Mouse (Mus musculus) inflammation-experienced regulatory T-cells, adult 6 months (primary cell): ENCODE results near the gene Hpn. TPM values are rescaled to one million over a fixed set of nuclear protein-coding genes. Genes with fewer than 3 reads are reported as not detected.

Experiments
- ATAC-seq: one replicate; pipeline ENCODE4 v1.8.0; 2017
- polyA plus RNA-seq, 3 experiments: library from polyadenylated mRNA; unstranded; fragments of 100-300 nt; shearing (Covaris generic); gene quantifications; one replicate each; pipeline ENCODE4 v1.2.1; 2017

Hpn gene
- polyA plus RNA-seq, 3 experiments from 2014 or later, result 3.1 to 11.0 (median 8.1) TPM

DNA sequence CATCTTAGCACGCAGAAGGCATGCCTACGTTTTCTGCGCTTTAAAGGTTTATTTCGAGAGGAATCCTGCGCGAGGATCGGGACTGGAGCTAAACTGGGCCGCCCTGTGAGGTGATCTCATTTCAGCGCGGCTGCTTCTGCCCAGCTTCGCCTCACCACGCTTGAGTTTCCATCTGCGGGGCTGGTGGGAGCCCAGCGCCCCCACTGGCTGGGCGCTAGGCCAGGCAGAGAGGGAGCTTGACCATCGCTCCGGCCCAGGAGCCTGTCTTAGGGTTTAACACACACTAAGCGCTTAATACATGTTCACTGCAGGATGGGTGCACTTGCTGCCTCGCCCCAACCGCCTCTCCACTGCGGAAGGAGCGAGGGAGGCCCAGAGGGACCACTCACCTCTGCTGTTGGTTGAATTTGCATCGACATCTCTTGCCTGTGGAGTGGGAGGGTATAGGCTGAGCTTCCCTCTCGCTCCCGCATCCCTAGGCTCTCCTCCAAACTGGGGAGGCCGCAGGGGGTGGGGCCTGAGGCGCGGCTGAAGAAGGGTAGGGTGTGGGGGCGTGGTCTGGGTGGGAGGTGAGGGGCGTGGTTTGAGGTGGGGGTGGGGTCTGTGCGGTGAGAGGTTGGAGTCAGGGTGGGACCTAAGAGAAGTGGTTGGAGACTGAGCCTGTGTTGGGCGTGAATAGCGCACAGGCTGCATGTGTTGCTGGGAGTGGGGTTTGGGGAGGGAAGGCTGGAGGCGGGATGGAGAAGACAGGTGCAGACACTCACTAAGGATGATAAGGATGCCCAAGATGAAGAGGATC lies 62.3 kb downstream of the Hpn start:
- ATAC-seq, result peak; percentile 9

DNA sequence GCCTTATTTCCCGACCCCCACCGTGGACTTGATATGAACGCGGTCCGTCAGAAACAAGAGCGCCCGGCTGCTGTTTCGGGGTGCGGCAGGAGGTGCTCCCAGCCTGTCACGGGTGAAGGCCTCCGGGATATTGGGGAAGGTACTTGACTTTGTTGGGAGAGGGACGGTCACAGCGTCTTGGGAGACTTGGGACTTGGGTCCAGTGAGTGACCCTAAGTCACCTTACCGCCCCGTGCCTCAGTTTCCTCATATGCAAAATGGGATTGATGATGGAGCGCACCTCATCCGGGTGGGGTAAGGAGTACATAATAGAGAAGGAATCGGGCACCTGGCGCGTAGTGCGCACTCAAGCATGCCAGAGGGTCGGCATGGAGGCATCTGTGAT lies 62.8 kb downstream of the Hpn start:
- no peak for ATAC-seq

DNA sequence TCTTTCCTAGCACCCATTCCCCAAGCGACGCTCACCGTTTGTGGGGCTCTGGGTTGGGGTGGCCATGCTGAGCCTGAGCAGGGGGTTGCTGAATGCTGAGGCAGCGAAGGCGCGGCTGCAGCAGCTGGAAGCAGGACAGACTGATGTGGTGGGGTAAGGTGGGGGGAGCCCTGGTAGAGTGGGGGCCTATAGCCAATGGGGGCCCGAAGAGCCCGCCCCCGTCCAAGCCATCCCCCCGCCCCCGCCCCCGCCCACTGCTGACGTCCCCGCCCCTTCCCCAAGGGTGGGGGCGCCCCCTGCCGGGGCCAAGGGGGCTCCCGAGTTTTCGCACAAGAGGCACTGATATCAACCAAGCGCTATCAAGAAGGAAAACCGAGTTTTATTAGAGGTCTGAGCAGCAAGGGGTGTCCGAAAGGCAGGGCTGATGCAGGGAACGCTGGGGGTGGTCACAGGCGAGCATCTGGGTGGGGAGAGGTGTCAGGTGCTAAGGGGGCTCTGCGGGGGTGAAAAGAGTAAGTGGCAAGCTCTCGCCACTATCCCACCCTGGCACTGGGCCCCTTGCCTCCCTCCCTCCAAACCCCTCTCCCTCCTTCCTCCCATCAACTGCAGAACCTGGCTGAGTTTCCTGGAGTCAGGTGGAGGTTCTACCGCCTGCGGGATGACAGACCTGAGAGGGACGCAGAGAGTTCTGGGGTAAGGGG lies 63.6 kb downstream of the Hpn start, which contains the start of gene Fxyd7:
TSS of gene Fxyd7 (minus strand) at position 147 of the 701 bp plus-strand sequence.
- no peak for ATAC-seq

DNA sequence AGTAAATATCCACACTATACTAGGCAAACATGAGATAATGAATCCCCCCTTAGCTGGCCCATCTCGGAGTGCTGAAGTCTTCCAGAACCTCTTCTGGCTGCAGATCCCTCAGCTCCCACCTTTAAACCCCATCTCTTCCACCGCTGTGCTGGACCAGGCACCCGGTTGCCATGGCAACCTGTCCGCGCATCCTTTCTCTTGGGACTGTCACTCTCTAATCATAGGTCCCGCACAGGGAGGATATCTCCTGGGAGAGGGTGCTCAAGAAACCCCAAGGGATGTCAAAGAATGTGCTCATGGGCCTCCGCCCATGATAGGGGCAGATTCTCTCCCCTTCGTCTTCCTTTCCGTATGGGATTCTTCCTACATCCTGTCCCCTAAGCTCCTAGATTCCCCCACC lies 64.2 kb downstream of the Hpn start:
- ATAC-seq, result no peak

DNA sequence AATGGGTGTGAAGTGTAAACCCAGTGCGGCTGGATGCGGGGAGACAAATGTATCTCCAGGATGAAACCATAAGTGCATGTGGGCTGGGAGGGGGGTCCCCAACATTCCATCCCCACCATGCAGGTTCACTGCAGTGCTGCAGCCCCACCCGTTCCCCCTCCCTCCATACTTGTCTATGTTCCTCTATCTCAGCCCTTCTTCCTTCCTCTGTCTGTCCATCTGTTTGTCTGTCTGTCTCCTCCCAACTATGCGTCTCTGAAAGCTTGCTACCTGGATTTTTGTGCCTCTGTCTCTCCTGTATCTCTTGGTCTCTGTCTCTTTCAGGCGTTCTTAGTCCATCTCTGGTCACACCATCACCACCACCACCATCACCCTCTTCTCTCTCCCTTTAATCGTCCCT lies 64.6 kb downstream of the Hpn start:
- no peak for ATAC-seq

DNA sequence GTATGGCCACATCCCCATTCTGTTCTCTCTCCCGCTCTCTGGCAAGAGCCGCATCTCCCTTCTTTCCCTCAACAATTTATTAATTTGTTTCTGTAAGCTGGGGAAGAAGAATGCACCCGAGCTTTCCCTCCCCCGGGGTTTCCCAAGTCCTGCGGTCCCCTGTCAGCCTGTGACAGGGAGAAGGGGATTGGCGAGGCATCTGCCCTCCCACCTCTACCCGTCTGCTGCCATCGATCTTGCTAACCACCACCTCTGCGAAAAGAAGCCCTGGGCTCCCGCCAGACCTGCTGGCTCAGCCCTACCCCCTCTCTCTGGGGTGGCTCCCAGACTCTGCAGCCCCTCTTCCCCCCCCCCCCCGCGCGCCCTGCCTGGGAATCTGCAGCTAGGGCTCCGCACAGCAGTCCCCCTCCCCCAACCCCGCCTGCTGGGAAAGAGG lies 65.2 kb downstream of the Hpn start:
- peak; percentile 32 for ATAC-seq

DNA sequence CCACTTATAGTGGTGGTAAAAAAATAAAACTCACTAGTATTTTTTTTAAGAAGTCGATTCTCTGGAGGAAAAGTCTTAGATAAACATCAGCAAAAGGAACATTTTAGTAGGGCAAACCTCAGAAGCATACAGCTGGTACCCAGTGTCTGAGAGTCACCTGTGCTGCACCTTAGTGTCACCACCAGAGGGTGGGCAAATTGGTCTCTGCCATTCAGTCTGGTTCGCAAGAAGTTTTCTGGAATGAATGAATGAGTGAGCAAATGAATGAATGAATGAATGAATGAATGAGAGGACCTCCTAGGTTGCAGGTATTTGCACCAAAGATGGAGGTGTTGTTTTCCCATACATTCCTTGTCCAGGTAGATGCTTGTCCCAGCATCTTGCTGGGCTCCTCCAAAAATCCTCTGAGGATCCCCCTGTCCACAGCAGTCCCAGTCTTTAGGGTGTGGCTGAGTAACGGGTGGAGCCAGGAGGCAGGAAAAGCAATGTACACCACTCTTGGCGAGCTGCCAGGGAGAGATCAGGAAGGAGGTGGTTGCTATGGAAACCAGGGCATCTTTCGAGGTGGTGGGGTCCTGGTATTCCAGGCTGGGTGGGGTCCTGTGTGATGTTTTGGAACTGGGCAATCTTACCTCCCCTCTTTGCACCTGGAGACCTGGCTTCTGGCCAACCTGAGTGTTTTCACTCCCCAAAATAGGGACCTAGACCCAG lies 65.8 kb downstream of the Hpn start:
- ATAC-seq, result no peak

Other genes with a start within 250 kb of the Hpn start
- 10 to 100 TPM; 10.5 to 17.5 (median 12.3) TPM for gene Cd22, start 234.9 kb downstream of the Hpn start, polyA plus RNA-seq
- not detected for gene Mag, start 200.4 kb downstream of the Hpn start, polyA plus RNA-seq
- gene Hamp2, start 190.6 kb downstream of the Hpn start, polyA plus RNA-seq, result not detected
- gene Hamp, start 171.3 kb downstream of the Hpn start, polyA plus RNA-seq, result not detected
- 10 to 100 TPM in 2 of 3 experiments, 1 to 10 TPM in 1; 8.8 to 18.8 (median 13.6) TPM for gene Usf2, start 158.5 kb downstream of the Hpn start, polyA plus RNA-seq
- gene Lsr, start 141.8 kb downstream of the Hpn start, polyA plus RNA-seq, result 1 to 10 TPM; 1.1 to 2.1 (median 1.4) TPM
- gene Fam187b, start 141.5 kb downstream of the Hpn start, polyA plus RNA-seq, result 1 to 10 TPM in 1 of 3 experiments, under 1 TPM in 2; 0.55 to 1.0 (median 0.96) TPM
- gene Fxyd5, start 72.8 kb downstream of the Hpn start, polyA plus RNA-seq, result 1,000 to 10,000 TPM; 1,847 to 2,152 (median 2,080) TPM
- gene Fxyd7, start 63.8 kb downstream of the Hpn start, polyA plus RNA-seq, result not detected
- under 1 TPM in 1 of 3 experiments, not detected in 2; 0.85 TPM for gene Fxyd1, start 58.1 kb downstream of the Hpn start, polyA plus RNA-seq
- under 1 TPM in 2 of 3 experiments, not detected in 1; 0.09 to 0.13 TPM for gene Lgi4, start 55.9 kb downstream of the Hpn start, polyA plus RNA-seq
- gene Fxyd3, start 38.6 kb downstream of the Hpn start, polyA plus RNA-seq, result under 1 TPM in 1 of 3 experiments, not detected in 2; 0.18 TPM
- under 1 TPM in 1 of 3 experiments, not detected in 2; 0.30 TPM for gene Scn1b, start 11.7 kb upstream of the Hpn start, polyA plus RNA-seq
- gene Gramd1a, start 40.6 kb upstream of the Hpn start, polyA plus RNA-seq, result 100 to 1,000 TPM in 1 of 3 experiments, 10 to 100 TPM in 2; 70.7 to 113 (median 98.7) TPM
- not detected for gene Scgb2b2, start 175.2 kb upstream of the Hpn start, polyA plus RNA-seq
- not detected for gene Scgb1b2, start 176.5 kb upstream of the Hpn start, polyA plus RNA-seq
- not detected for gene Scgb2b3, start 246.8 kb upstream of the Hpn start, polyA plus RNA-seq